Mouse (Mus musculus) MEL (cell line): Measurements from ENCODE around the gene Rccd1.

ENCODE experiments used
- CTCF ChIP-seq, 3 experiments: IDR thresholded peaks in 2 of 3; conservative IDR thresholded peaks in 1 of 3; 2 replicates each; pipeline ENCODE4 v1.5.1; 2011 to 2012; ENCODE audit warnings: low read length in 3 of 3, low read depth in 2 of 3, mild to moderate bottlenecking in 2 of 3, improper control_type of control experiment in 1 of 3, inconsistent platforms in 1 of 3, mixed read lengths in 1 of 3, moderate library complexity in 1 of 3; ENCODE audit not compliant: control insufficient read depth in 1 of 3, insufficient read depth in 1 of 3, poor library complexity in 1 of 3, severe bottlenecking in 1 of 3
- EP300 ChIP-seq, 2 experiments: IDR thresholded peaks; 2 replicates each; pipeline ENCODE4 v1.6.1; 2011; ENCODE audit warnings: improper control_type of control experiment in 2 of 2, low read length in 2 of 2, low read depth in 1 of 2, mild to moderate bottlenecking in 1 of 2
- HCFC1 ChIP-seq: IDR thresholded peaks from 2 replicates; pipeline ENCODE4 v1.6.1; 2012; ENCODE audit warnings: low read depth, mild to moderate bottlenecking, inconsistent platforms, low read length, improper control_type of control experiment, moderate library complexity
- POLR2A ChIP-seq, 2 experiments: IDR thresholded peaks; 2 replicates each; pipeline ENCODE4 v1.6.1; 2011 to 2012; ENCODE audit warnings: low read length in 2 of 2, mild to moderate bottlenecking in 2 of 2, control low read depth in 1 of 2, improper control_type of control experiment in 1 of 2, low read depth in 1 of 2, moderate library complexity in 1 of 2; ENCODE audit not compliant: control insufficient read depth in 1 of 2, insufficient read depth in 1 of 2, poor library complexity in 1 of 2
- UBTF ChIP-seq: IDR thresholded peaks from 2 replicates; pipeline ENCODE4 v1.6.1; 2012; ENCODE audit warnings: low read depth, mild to moderate bottlenecking, inconsistent platforms, low read length, improper control_type of control experiment, moderate library complexity, borderline replicate concordance; ENCODE audit not compliant: insufficient read depth
- ZC3H11A ChIP-seq: IDR thresholded peaks from 2 replicates; pipeline ENCODE4 v1.6.1; 2012; ENCODE audit warnings: low read depth, mild to moderate bottlenecking, inconsistent platforms, low read length, improper control_type of control experiment
- ZKSCAN1 ChIP-seq: IDR thresholded peaks from 2 replicates; pipeline ENCODE4 v1.6.1; 2012; ENCODE audit warnings: low read depth, mild to moderate bottlenecking, inconsistent platforms, low read length, improper control_type of control experiment, moderate library complexity
- ZNF384 ChIP-seq: IDR thresholded peaks from 2 replicates; pipeline ENCODE4 v1.6.1; 2012; ENCODE audit warnings: low read depth, mild to moderate bottlenecking, inconsistent platforms, low read length, improper control_type of control experiment

DNA sequence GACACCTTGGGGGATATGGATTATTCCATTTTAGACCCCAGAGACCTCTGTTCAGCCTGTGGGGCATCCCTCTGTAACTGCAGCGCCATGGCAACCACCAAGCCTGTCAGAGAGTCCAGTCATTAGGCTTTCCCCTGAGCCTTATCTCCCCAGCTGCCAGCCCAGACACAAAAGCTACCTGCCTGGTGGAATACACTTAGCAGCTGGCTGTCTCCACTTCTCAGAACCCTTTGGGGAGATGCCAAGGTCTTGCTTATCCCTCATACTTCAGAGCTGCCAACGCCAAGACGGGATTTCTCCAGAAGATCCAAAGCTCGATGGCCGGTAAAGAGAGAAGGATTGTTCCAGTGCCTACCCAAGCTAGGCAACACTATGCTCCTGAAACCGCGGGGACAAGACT lies 17.5 kb upstream of the Rccd1 start:
- TF ChIP-seq UBTF (no peak), ZC3H11A (no peak), ZKSCAN1 (no peak), CTCF (IDR thresholded peaks at IDR 0.05 in 2 of 3, conservative IDR thresholded peaks at IDR 0.05 in 1 of 3; ENCODE audit: control insufficient read depth in 1 of 3, insufficient read depth in 1 of 3, low read depth in 2 of 3, low read length in 3 of 3, poor library complexity in 1 of 3, severe bottlenecking in 1 of 3) (no peak), ZNF384 (no peak), POLR2A (IDR thresholded peaks at IDR 0.05; ENCODE audit: control insufficient read depth in 1 of 2, insufficient read depth in 1 of 2, low read depth in 1 of 2, low read length in 2 of 2, poor library complexity in 1 of 2) (no peak), HCFC1 (no peak), EP300 (IDR thresholded peaks at IDR 0.05; ENCODE audit: low read depth in 1 of 2, low read length in 2 of 2) (no peak)
